Mouse (Mus musculus): ENCODE measurements at regions not wholly inside any gene's neighbourhood (a gene's known extent, or its start where the extent isn't known, plus 50 kb on each side); places are given as distances from the start of the nearest gene placed in this dataset.

- TF ChIP-seq CTCF (IDR thresholded peaks at IDR 0.05; ENCODE audit: borderline replicate concordance, insufficient read depth, low read length), result no peak
- no peak for TF ChIP-seq POLR2A (IDR thresholded peaks at IDR 0.05; ENCODE audit: low read depth, low read length)
Observed at GRCm38 (mm10) chr9:116343086-116343481, 167.9 kb upstream of the Tgfbr2 start.

Data from embryonic fibroblast, embryonic 13.5 days (primary cell).